8 mouse cellular contexts compared by ENCODE assay signal in genomic region chr5:77307821-77308553, GRCm38 (mm10). TPM values are rescaled to one million over a fixed set of nuclear protein-coding genes. Genes with fewer than 3 reads are reported as not detected.
DNase-seq lines count a peak whose midpoint lies in the region; ATAC-seq lines count a peak whose summit lies in the region.

No protein-coding gene starts in this region.

- H3K9me3 ChIP-seq in kidney, embryonic 16.5 days (ENCODE audit: low read length): no peaks in the 10 kb centered on the region
- H3K9me3 ChIP-seq in embryonic facial prominence, embryonic 13.5 days: no peaks in the 10 kb centered on the region
- no peaks in the 10 kb centered on the region for H3K9me3 ChIP-seq in limb, embryonic 11.5 days (ENCODE audit: control insufficient read depth, low read length)
- H3K9me3 ChIP-seq in neural tube, embryonic 13.5 days: no peaks in the 10 kb centered on the region

- peak overlapping the region; percentile 73 for H3K9ac ChIP-seq in kidney, embryonic 16.5 days (replicated peaks; ENCODE audit: low read length)
- H3K9ac ChIP-seq in embryonic facial prominence, embryonic 13.5 days: peak overlapping the region; percentile 93; the same call in 1 of the 2 replicates
- H3K9ac ChIP-seq in limb, embryonic 11.5 days (ENCODE audit: low read length): no peak overlapping the region
- H3K9ac ChIP-seq in neural tube, embryonic 13.5 days: peak overlapping the region; percentile 92

- peak overlapping the region; percentile 84 for H3K4me3 ChIP-seq in kidney, embryonic 16.5 days (ENCODE audit: low read length)
- peak overlapping the region; percentile 82 for H3K4me3 ChIP-seq in embryonic facial prominence, embryonic 13.5 days
- peak overlapping the region; percentile 81 for H3K4me3 ChIP-seq in limb, embryonic 11.5 days (ENCODE audit: low read depth, low read length)
- peak overlapping the region; percentile 99 for H3K4me3 ChIP-seq in neural tube, embryonic 13.5 days

- H3K4me1 ChIP-seq in kidney, embryonic 16.5 days (ENCODE audit: insufficient read depth, low read length): peaks cover 23% of the 10 kb centered on the region
- peaks cover 26% of the 10 kb centered on the region for H3K4me1 ChIP-seq in embryonic facial prominence, embryonic 13.5 days
- H3K4me1 ChIP-seq in limb, embryonic 11.5 days (ENCODE audit: control insufficient read depth, insufficient read depth, low read length): peaks cover 17% of the 10 kb centered on the region
- peaks cover 32% of the 10 kb centered on the region for H3K4me1 ChIP-seq in neural tube, embryonic 13.5 days (replicated peaks)

- no peak for ATAC-seq in kidney, embryonic 16.5 days (ENCODE audit: low FRiP score, low TSS enrichment)
- no peak for ATAC-seq in embryonic facial prominence, embryonic 13.5 days (ENCODE audit: insufficient number of reproducible peaks, insufficient read depth, low FRiP score, low TSS enrichment, low read depth)
- ATAC-seq in limb, embryonic 11.5 days (ENCODE audit: insufficient number of reproducible peaks, low FRiP score, low TSS enrichment, low read depth): no peak
- ATAC-seq in neural tube, embryonic 13.5 days (ENCODE audit: low read depth): no peak

- 80% methylated on average over 5 of the region's 5 CpGs for WGBS in kidney, embryonic 16.5 days
- WGBS in embryonic facial prominence, embryonic 13.5 days: 73% methylated on average over 5 of the region's 5 CpGs
- WGBS in limb, embryonic 11.5 days: 83% methylated on average over 5 of the region's 5 CpGs
- 86% methylated on average over 5 of the region's 5 CpGs for WGBS in neural tube, embryonic 13.5 days

- H3K27ac ChIP-seq in kidney, embryonic 16.5 days (ENCODE audit: low read length): no peak overlapping the region
- H3K27ac ChIP-seq in embryonic facial prominence, embryonic 13.5 days: no peak overlapping the region
- H3K27ac ChIP-seq in limb, embryonic 11.5 days (replicated peaks; ENCODE audit: low read depth, low read length): no peak overlapping the region
- H3K27ac ChIP-seq in neural tube, embryonic 13.5 days (replicated peaks): no peak overlapping the region

- H3K4me2 ChIP-seq in kidney, embryonic 16.5 days (replicated peaks; ENCODE audit: low read depth, low read length): peak overlapping the region; percentile 95
- peak overlapping the region; percentile 100 for H3K4me2 ChIP-seq in embryonic facial prominence, embryonic 13.5 days
- H3K4me2 ChIP-seq in limb, embryonic 11.5 days (ENCODE audit: low read depth, severe bottlenecking): peak overlapping the region; percentile 95
- peak overlapping the region; percentile 100 for H3K4me2 ChIP-seq in neural tube, embryonic 13.5 days

- peaks cover 26% of the 10 kb centered on the region for H3K36me3 ChIP-seq in kidney, embryonic 16.5 days (ENCODE audit: insufficient read depth, low read length)
- peaks cover 42% of the 10 kb centered on the region for H3K36me3 ChIP-seq in embryonic facial prominence, embryonic 13.5 days
- H3K36me3 ChIP-seq in limb, embryonic 11.5 days (ENCODE audit: control insufficient read depth, insufficient read depth, low read length): peaks cover 3% of the 10 kb centered on the region
- peaks cover 39% of the 10 kb centered on the region for H3K36me3 ChIP-seq in neural tube, embryonic 13.5 days

- H3K27me3 ChIP-seq in kidney, embryonic 16.5 days (ENCODE audit: insufficient read depth, low read length): no peaks in the 10 kb centered on the region
- no peaks in the 10 kb centered on the region for H3K27me3 ChIP-seq in embryonic facial prominence, embryonic 13.5 days
- no peaks in the 10 kb centered on the region for H3K27me3 ChIP-seq in limb, embryonic 11.5 days (ENCODE audit: control insufficient read depth, insufficient read depth, low read length)
- H3K27me3 ChIP-seq in neural tube, embryonic 13.5 days: no peaks in the 10 kb centered on the region

- DNase-seq in kidney, adult 8-10 months: no peak
- no peak for DNase-seq in limb, embryonic 11.5 days (ENCODE audit: low spot score)
- no peak for DNase-seq in gastrocnemius, postnatal 4 days (ENCODE audit: low spot score in 2 of 2)
- DNase-seq in adrenal gland, postnatal 4 days (ENCODE audit: low spot score in 2 of 2): no peak
- DNase-seq in right cerebral cortex, postnatal 10 days (ENCODE audit: low spot score in 2 of 2): no peak

RNA-seq across cellular contexts. Expression of gene Noa1, which starts 1.9 kb away (rescaled TPM):
- polyA plus RNA-seq in kidney, embryonic 16.5 days (2015; fragmentation: Nextera tagmentation; extraction: Ambion mirVana): 34.2 and 35.9 TPM in 2 replicates
- 29.1 and 30.5 TPM in 2 replicates for polyA plus RNA-seq in embryonic facial prominence, embryonic 13.5 days (2015; fragmentation: Nextera tagmentation; extraction: Ambion mirVana)
- 32.1 and 35.2 TPM in 2 replicates for polyA plus RNA-seq in limb, embryonic 11.5 days (2014; fragmentation: Nextera tagmentation; extraction: Ambion mirVana)
- 34.4 and 36.0 TPM in 2 replicates for polyA plus RNA-seq in neural tube, embryonic 13.5 days (2015; fragmentation: Nextera tagmentation; extraction: Ambion mirVana)
- total RNA-seq in gastrocnemius, postnatal 4 days (2021): 10 to 100 TPM; 14.2 to 15.9 TPM
- total RNA-seq in adrenal gland, postnatal 4 days (2021): 10 to 100 TPM; 25.4 to 25.7 TPM

RNA-seq across cellular contexts. Expression of gene Polr2b, which starts 2.0 kb away (rescaled TPM):
- polyA plus RNA-seq in kidney, embryonic 16.5 days (2015; fragmentation: Nextera tagmentation; extraction: Ambion mirVana): 70.5 and 70.8 TPM in 2 replicates
- 63.3 and 67.3 TPM in 2 replicates for polyA plus RNA-seq in embryonic facial prominence, embryonic 13.5 days (2015; fragmentation: Nextera tagmentation; extraction: Ambion mirVana)
- 95.7 and 102 TPM in 2 replicates for polyA plus RNA-seq in limb, embryonic 11.5 days (2014; fragmentation: Nextera tagmentation; extraction: Ambion mirVana)
- polyA plus RNA-seq in neural tube, embryonic 13.5 days (2015; fragmentation: Nextera tagmentation; extraction: Ambion mirVana): 62.3 and 71.8 TPM in 2 replicates
- total RNA-seq in gastrocnemius, postnatal 4 days (2021): 10 to 100 TPM; 31.5 to 35.7 TPM
- 10 to 100 TPM; 87.5 to 89.2 TPM for total RNA-seq in adrenal gland, postnatal 4 days (2021)

RNA-seq across cellular contexts. Expression of gene Rest, which starts 42.7 kb away (rescaled TPM):
- polyA plus RNA-seq in kidney, embryonic 16.5 days (2015; fragmentation: Nextera tagmentation; extraction: Ambion mirVana): 37.6 and 40.5 TPM in 2 replicates
- polyA plus RNA-seq in embryonic facial prominence, embryonic 13.5 days (2015; fragmentation: Nextera tagmentation; extraction: Ambion mirVana): 55.9 and 57.5 TPM in 2 replicates
- 58.0 and 59.1 TPM in 2 replicates for polyA plus RNA-seq in limb, embryonic 11.5 days (2014; fragmentation: Nextera tagmentation; extraction: Ambion mirVana)
- polyA plus RNA-seq in neural tube, embryonic 13.5 days (2015; fragmentation: Nextera tagmentation; extraction: Ambion mirVana): 9.7 and 12.5 TPM in 2 replicates
- 10 to 100 TPM; 26.3 to 26.4 TPM for total RNA-seq in gastrocnemius, postnatal 4 days (2021)
- total RNA-seq in adrenal gland, postnatal 4 days (2021): 10 to 100 TPM; 39.0 to 42.6 TPM
